8 mouse cellular contexts compared by ENCODE assay signal in genomic region chr3:152092385-152093057, GRCm38 (mm10).
DNase-seq lines count a peak whose midpoint lies in the region; ATAC-seq and TF ChIP-seq lines count a peak whose summit lies in the region.

No protein-coding gene starts in this region.

- peak; percentile 18 for TF ChIP-seq CTCF in left cerebral cortex, adult 2 months (IDR thresholded peaks at IDR 0.05)

- no peaks in the 10 kb centered on the region for H3K36me3 ChIP-seq in hindbrain, embryonic 16.5 days (ENCODE audit: control insufficient read depth, insufficient read depth, low read length)
- H3K36me3 ChIP-seq in myocyte (ENCODE audit: control insufficient read depth, insufficient read depth): no peaks in the 10 kb centered on the region

- peak overlapping the region; percentile 55 for H3K9ac ChIP-seq in hindbrain, embryonic 16.5 days (ENCODE audit: low read depth, low read length)

- H3ac ChIP-seq in myocyte (ENCODE audit: control insufficient read depth, insufficient read length): no peak overlapping the region

- no peak for TF ChIP-seq POLR2A in myocyte (IDR thresholded peaks at IDR 0.05; ENCODE audit: insufficient read length, low read depth)

- no peaks in the 10 kb centered on the region for H3K4me1 ChIP-seq in hindbrain, embryonic 16.5 days (ENCODE audit: control insufficient read depth, insufficient read depth, low read depth, low read length)

- DNase-seq in left cerebral cortex, adult 2 months (ENCODE audit: extremely low spot score in 1 of 2, low spot score in 2 of 2): no peak
- no peak for DNase-seq in left cerebral cortex, adult 9 months (ENCODE audit: low spot score in 2 of 2)
- DNase-seq in embryo, embryonic 11 days: peak; percentile 43
- DNase-seq in left cerebral cortex, adult 18-20 months (ENCODE audit: low spot score in 2 of 2): no peak
- no peak for DNase-seq in lung, adult 18-20 months

- H3K27ac ChIP-seq in left cerebral cortex, adult 2 months: no peak overlapping the region
- H3K27ac ChIP-seq in hindbrain, embryonic 16.5 days (ENCODE audit: low read depth, low read length): no peak overlapping the region

- peak overlapping the region; percentile 39 for H3K4me3 ChIP-seq in left cerebral cortex, adult 2 months
- peak overlapping the region; percentile 41 for H3K4me3 ChIP-seq in hindbrain, embryonic 16.5 days (ENCODE audit: low read length)
- no peak overlapping the region for H3K4me3 ChIP-seq in myocyte

- no peaks in the 10 kb centered on the region for H3K79me2 ChIP-seq in myocyte (ENCODE audit: control insufficient read depth, insufficient read depth)

- no peaks in the 10 kb centered on the region for H3K27me3 ChIP-seq in hindbrain, embryonic 16.5 days (replicated peaks; ENCODE audit: control insufficient read depth, insufficient read depth, low read length)
- no peaks in the 10 kb centered on the region for H3K27me3 ChIP-seq in myocyte (ENCODE audit: control insufficient read depth, insufficient read depth, insufficient read length)

- ATAC-seq in hindbrain, embryonic 16.5 days: peak; percentile 29; the same call in 1 of the 2 replicates
- no peak for ATAC-seq in erythroblast, adult 5-6 weeks (replicated peaks; ENCODE audit: low FRiP score, poor library complexity, severe bottlenecking)

- intact Hi-C loops in left cerebral cortex, adult 2 months (cut with DNase I): no loop called here

- H3K9me3 ChIP-seq in hindbrain, embryonic 16.5 days (ENCODE audit: control insufficient read depth, low read length): no peaks in the 10 kb centered on the region

- 58% methylated on average over 34 of the region's 34 CpGs for WGBS in hindbrain, embryonic 16.5 days

- H3K4me2 ChIP-seq in hindbrain, embryonic 16.5 days (ENCODE audit: low read length): peak overlapping the region; percentile 54
- H3K4me2 ChIP-seq in myocyte (ENCODE audit: low read depth): peak overlapping the region; percentile 18

TF ChIP-seq in myocyte, 11 proteins besides CTCF, POLR2A, EP300 and RAD21:
- no peak for TF ChIP-seq E2F4 (IDR thresholded peaks at IDR 0.05; ENCODE audit: insufficient read depth)
- no peak for TF ChIP-seq POLR2AphosphoS2 (IDR thresholded peaks at IDR 0.05; ENCODE audit: insufficient read length, low read depth)
- no peak for TF ChIP-seq TCF12 (IDR thresholded peaks at IDR 0.05; ENCODE audit: insufficient read depth, poor library complexity, severe bottlenecking)
- TF ChIP-seq SRF (IDR thresholded peaks at IDR 0.05; ENCODE audit: control insufficient read depth, insufficient read length, low read depth): no peak
- no peak for TF ChIP-seq MYOG (IDR thresholded peaks at IDR 0.05; ENCODE audit: control insufficient read depth in 1 of 3, insufficient read depth in 1 of 3, insufficient read length in 2 of 3, low read depth in 2 of 3)
- no peak for TF ChIP-seq MYOD1 (IDR thresholded peaks at IDR 0.05; ENCODE audit: control insufficient read depth in 1 of 3, insufficient read length in 2 of 3, low read depth in 2 of 3)
TF ChIP-seq in myocyte: peak in this region for 0.
